Mouse (Mus musculus) intestine, embryonic 16.5 days (tissue): ENCODE results near the gene Slc25a38. TPM values are rescaled to one million over a fixed set of nuclear protein-coding genes. Genes with fewer than 3 reads are reported as not detected.

Source experiments
- ATAC-seq: fragments of 200-750 bp; cut with Nextera tagmentation; 2 replicates; pipeline ENCODE4 v1.8.0; 2017; ENCODE audit warnings: moderate TSS enrichment, moderate library complexity
- H3K27ac ChIP-seq: fragments of 300-500 bp; sonication (generic); 2 replicates; pipeline ENCODE4 v1.5.1; 2014; ENCODE audit warnings: mild to moderate bottlenecking, low read length
- H3K27me3 ChIP-seq: fragments of 300-500 bp; sonication (generic); replicated peaks from 2 replicates; pipeline ENCODE4 v1.6.1; 2014; ENCODE audit warnings: low read length, control low read depth, mixed read lengths; ENCODE audit not compliant: control insufficient read depth, insufficient read depth
- H3K36me3 ChIP-seq: fragments of 300-500 bp; sonication (generic); 2 replicates; pipeline ENCODE4 v1.6.1; 2014; ENCODE audit warnings: low read length, control low read depth; ENCODE audit not compliant: control insufficient read depth, insufficient read depth
- H3K4me1 ChIP-seq: fragments of 300-500 bp; sonication (generic); 2 replicates; pipeline ENCODE4 v1.6.1; 2014; ENCODE audit warnings: low read length, control low read depth, mixed read lengths; ENCODE audit not compliant: control insufficient read depth, insufficient read depth
- H3K4me2 ChIP-seq: fragments of 300-500 bp; sonication (generic); 2 replicates; pipeline ENCODE4 v1.6.1; 2014; ENCODE audit warnings: low read depth, low read length, control low read depth
- H3K4me3 ChIP-seq: fragments of 300-500 bp; sonication (generic); 2 replicates; pipeline ENCODE4 v1.5.1; 2014; ENCODE audit warnings: mild to moderate bottlenecking, low read length
- H3K9ac ChIP-seq: fragments of 300-500 bp; sonication (generic); 2 replicates; pipeline ENCODE4 v1.6.1; 2014; ENCODE audit warnings: low read depth, low read length
- H3K9me3 ChIP-seq: fragments of 300-500 bp; sonication (generic); 2 replicates; pipeline ENCODE4 v1.6.1; 2016; ENCODE audit warnings: low read length, control low read depth; ENCODE audit not compliant: control insufficient read depth
- WGBS: fragments of 180-500 bp; shearing (Covaris S2); extraction: QIAGEN DNeasy Blood & Tissue Kit; methylation state at CpG from one replicate; pipeline ENCODE4 v1.1.7; 2014; 5-methylcytosine and 5-hydroxymethylcytosine counted together
- polyA plus RNA-seq: library from polyadenylated mRNA; unstranded; fragments of >200 nt; fragmentation: Nextera tagmentation; extraction: Ambion mirVana; gene quantifications from 2 replicates; pipeline ENCODE4 v1.2.1, GENCODE M21; 2015

Slc25a38 gene
- polyA plus RNA-seq, 1 experiment from 2014 or later, result 28.9 TPM

GRCm38 (mm10) chr9:120151152-120151551 lies 41.0 kb downstream of the Slc25a38 start:
- H3K27me3 ChIP-seq, result no peaks in the 10 kb centered on the region
- H3K4me1 ChIP-seq, result no peaks in the 10 kb centered on the region
- H3K9ac ChIP-seq, result no peak overlapping the region
- H3K4me2 ChIP-seq, result no peak overlapping the region
- 67% methylated on average over 5 of the region's 5 CpGs for WGBS
- no peaks in the 10 kb centered on the region for H3K9me3 ChIP-seq
- no peaks in the 10 kb centered on the region for H3K36me3 ChIP-seq
- no peak overlapping the region for H3K4me3 ChIP-seq
- H3K27ac ChIP-seq, result no peak overlapping the region
- ATAC-seq, result no peak

DNA sequence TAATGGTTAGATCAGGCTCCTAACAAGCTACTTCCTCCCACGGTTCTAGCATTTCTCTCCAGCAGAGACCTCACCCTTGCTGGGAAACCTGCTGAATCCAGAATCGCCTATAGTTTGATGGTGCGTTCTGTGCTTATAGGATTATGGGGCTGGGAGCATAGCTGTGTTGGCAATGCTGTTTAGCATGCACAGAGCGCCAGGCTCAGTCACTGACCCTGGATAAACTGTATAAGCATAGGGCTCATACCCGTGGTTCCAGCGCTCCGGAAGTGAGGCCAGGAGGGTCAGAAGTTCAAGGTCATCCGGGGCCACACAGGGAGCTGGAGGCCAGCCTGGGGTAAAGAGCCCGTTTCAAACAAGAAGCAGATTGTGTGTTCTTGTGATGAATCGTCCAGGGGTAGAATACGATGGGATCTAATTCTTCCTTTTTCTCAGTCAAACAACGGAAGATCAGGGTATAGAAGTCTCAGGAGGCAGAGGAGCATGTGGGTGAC lies 41.8 kb downstream of the Slc25a38 start:
- no peaks in the 10 kb centered on the region for H3K4me1 ChIP-seq
- H3K27ac ChIP-seq, result no peak overlapping the region
- H3K27me3 ChIP-seq, result no peaks in the 10 kb centered on the region
- H3K4me2 ChIP-seq, result no peak overlapping the region
- H3K4me3 ChIP-seq, result no peak overlapping the region
- H3K9me3 ChIP-seq, result no peaks in the 10 kb centered on the region
- H3K36me3 ChIP-seq, result no peaks in the 10 kb centered on the region
- no peak for ATAC-seq
- no peak overlapping the region for H3K9ac ChIP-seq
- WGBS, result 74% methylated on average over 12 of the region's 12 CpGs

GRCm38 (mm10) chr9:120158047-120158446 lies 47.9 kb downstream of the Slc25a38 start:
- H3K4me1 ChIP-seq, result no peaks in the 10 kb centered on the region
- no peaks in the 10 kb centered on the region for H3K9me3 ChIP-seq
- no peak overlapping the region for H3K9ac ChIP-seq
- H3K27me3 ChIP-seq, result no peaks in the 10 kb centered on the region
- no peaks in the 10 kb centered on the region for H3K36me3 ChIP-seq
- H3K4me3 ChIP-seq, result no peak overlapping the region
- ATAC-seq, result peak; percentile 92
- no peak overlapping the region for H3K4me2 ChIP-seq
- H3K27ac ChIP-seq, result no peak overlapping the region
- WGBS, result 15% methylated on average over 4 of the region's 4 CpGs

DNA sequence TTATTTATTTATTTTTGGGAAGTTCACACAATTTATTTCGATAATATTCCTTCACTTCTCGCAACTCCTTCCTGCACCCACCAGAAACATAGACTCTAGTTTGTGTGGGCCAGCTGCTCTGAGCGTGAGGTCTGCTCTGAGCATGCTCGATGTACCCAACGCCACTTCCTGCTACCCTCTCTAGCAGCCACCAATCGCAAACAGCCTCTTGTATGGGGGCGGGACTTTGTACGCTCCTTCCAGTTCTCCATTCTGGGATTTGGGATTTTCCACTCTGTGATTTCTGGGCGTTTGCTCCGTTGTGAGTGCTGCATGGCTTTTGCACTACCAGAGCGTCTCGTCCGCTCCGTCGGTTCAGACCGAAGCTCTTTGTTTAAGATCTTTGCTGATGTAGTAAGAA lies 53.7 kb downstream of the Slc25a38 start:
- Histone ChIP-seq H3K27ac (no peak overlapping the region), H3K4me3 (no peak overlapping the region), H3K9me3 (no peaks in the 10 kb centered on the region), H3K4me1 (no peaks in the 10 kb centered on the region), H3K9ac (no peak overlapping the region), H3K4me2 (no peak overlapping the region), H3K36me3 (no peaks in the 10 kb centered on the region), H3K27me3 (no peaks in the 10 kb centered on the region; the same call in 1 of the 2 replicates)
- no peak for ATAC-seq
- 87% methylated on average over 16 of the region's 16 CpGs for WGBS

DNA sequence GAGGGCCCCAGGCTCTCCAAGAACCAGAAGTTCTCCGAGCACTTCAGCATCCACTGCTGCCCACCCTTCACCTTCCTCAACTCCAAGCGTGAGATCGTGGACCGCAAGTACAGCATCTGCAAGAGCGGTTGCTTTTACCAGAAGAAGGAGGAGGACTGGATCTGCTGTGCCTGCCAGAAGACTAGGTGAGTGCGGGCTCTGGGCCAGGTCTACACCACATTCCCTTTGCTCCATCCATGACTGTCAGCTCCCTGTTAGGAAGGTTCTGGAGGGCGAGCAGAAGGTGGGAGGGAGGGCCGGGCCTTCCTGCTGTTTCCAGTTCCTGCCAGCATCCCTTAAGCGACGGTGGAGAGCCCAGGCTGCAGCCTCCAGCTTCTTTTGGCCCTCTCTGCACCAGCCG lies 57.7 kb downstream of the Slc25a38 start:
- Histone ChIP-seq H3K27me3 (no peaks in the 10 kb centered on the region; the same call in 1 of the 2 replicates), H3K4me3 (no peak overlapping the region), H3K27ac (no peak overlapping the region), H3K9me3 (no peaks in the 10 kb centered on the region), H3K4me2 (no peak overlapping the region), H3K9ac (no peak overlapping the region), H3K4me1 (no peaks in the 10 kb centered on the region), H3K36me3 (no peaks in the 10 kb centered on the region)
- no peak for ATAC-seq
- WGBS, result 67% methylated on average over 11 of the region's 11 CpGs

GRCm38 (mm10) chr9:120171295-120171694 lies 61.1 kb downstream of the Slc25a38 start:
- Histone ChIP-seq H3K27ac (no peak overlapping the region), H3K9me3 (no peaks in the 10 kb centered on the region), H3K9ac (no peak overlapping the region), H3K4me3 (no peak overlapping the region), H3K4me2 (no peak overlapping the region), H3K27me3 (no peaks in the 10 kb centered on the region; the same call in 1 of the 2 replicates), H3K4me1 (no peaks in the 10 kb centered on the region), H3K36me3 (no peaks in the 10 kb centered on the region)
- no peak for ATAC-seq
- 37% methylated on average over 5 of the region's 5 CpGs for WGBS

Other genes starting within 250 kb of the Slc25a38 start
- 34.0 and 36.7 TPM in 2 replicates for gene Wdr48, start 215.5 kb upstream of the Slc25a38 start, polyA plus RNA-seq
- 39.3 and 39.5 TPM in 2 replicates for gene Gorasp1, start 172.8 kb upstream of the Slc25a38 start, polyA plus RNA-seq
- 0.04 TPM in 1 of 2 replicates, not detected in the other for gene Ttc21a, start 172.8 kb upstream of the Slc25a38 start, polyA plus RNA-seq
- gene Csrnp1, start 125.7 kb upstream of the Slc25a38 start, polyA plus RNA-seq, result 5.0 and 5.1 TPM in 2 replicates
- 0.06 and 0.07 TPM in 2 replicates for gene Xirp1, start 86.8 kb upstream of the Slc25a38 start, polyA plus RNA-seq
- gene Cx3cr1, start 40.5 kb upstream of the Slc25a38 start, polyA plus RNA-seq, result 8.3 and 9.2 TPM in 2 replicates
- gene Ccr8, start 18.3 kb upstream of the Slc25a38 start, polyA plus RNA-seq, result 0.70 and 0.72 TPM in 2 replicates
- 1,264 and 1,381 TPM in 2 replicates for gene Rpsa, start 17.3 kb downstream of the Slc25a38 start, polyA plus RNA-seq
- not detected in 2 replicates for gene Mobp, start 39.3 kb downstream of the Slc25a38 start, polyA plus RNA-seq
- 0.87 and 0.94 TPM in 2 replicates for gene Myrip, start 191.1 kb downstream of the Slc25a38 start, polyA plus RNA-seq